Mouse (Mus musculus) liver, postnatal 0 days (tissue): Measurements from ENCODE around the gene Ece1. TPM values are rescaled to one million over a fixed set of nuclear protein-coding genes. Genes with fewer than 3 reads are reported as not detected.

ENCODE experiments used
- ATAC-seq: fragments of 200-750 bp; cut with Nextera tagmentation; 2 replicates; pipeline ENCODE4 v1.8.0; 2017; ENCODE audit warnings: mild to moderate bottlenecking, moderate library complexity
- DNase-seq: peaks from one replicate; pipeline ENCODE4 v3.0.0-alpha.2; 2016
- H3K27ac ChIP-seq: fragments of 300-500 bp; sonication (generic); 2 replicates; pipeline ENCODE4 v1.5.1; 2014; ENCODE audit warnings: antibody characterized with exemption, moderate library complexity, mild to moderate bottlenecking, low read depth
- H3K27me3 ChIP-seq: fragments of 300-500 bp; sonication (generic); 2 replicates; pipeline ENCODE4 v1.6.1; 2014; ENCODE audit warnings: low read length, control low read depth, mixed read lengths; ENCODE audit not compliant: insufficient read depth
- H3K36me3 ChIP-seq: fragments of 300-500 bp; sonication (generic); replicated peaks from 2 replicates; pipeline ENCODE4 v1.6.1; 2014; ENCODE audit warnings: mild to moderate bottlenecking, control low read depth, low read length, moderate library complexity, mixed read lengths; ENCODE audit not compliant: insufficient read depth
- H3K4me1 ChIP-seq: fragments of 300-500 bp; sonication (generic); 2 replicates; pipeline ENCODE4 v1.6.1; 2014; ENCODE audit warnings: antibody characterized with exemption, mild to moderate bottlenecking, control low read depth; ENCODE audit not compliant: insufficient read depth
- H3K4me2 ChIP-seq: fragments of 300-500 bp; sonication (generic); 2 replicates; pipeline ENCODE4 v1.6.1; 2014; ENCODE audit warnings: low read depth, mild to moderate bottlenecking, low read length, moderate library complexity, mixed read lengths
- H3K4me3 ChIP-seq: fragments of 300-500 bp; sonication (generic); 2 replicates; pipeline ENCODE4 v1.5.1; 2014; ENCODE audit warnings: low read depth, low read length
- H3K9ac ChIP-seq: fragments of 300-500 bp; sonication (generic); replicated peaks from 2 replicates; pipeline ENCODE4 v1.6.1; 2014; ENCODE audit warnings: mild to moderate bottlenecking, moderate library complexity
- H3K9me3 ChIP-seq: fragments of 300-500 bp; sonication (generic); 2 replicates; pipeline ENCODE4 v1.6.1; 2016; ENCODE audit warnings: mild to moderate bottlenecking, control low read depth, low read length, mixed read lengths
- CTCF ChIP-seq: sonication (generic); IDR thresholded peaks from 2 replicates; pipeline ENCODE4 v1.5.1; 2016; ENCODE audit warnings: antibody characterized with exemption, low read depth
- EP300 ChIP-seq: IDR thresholded peaks from 2 replicates; pipeline ENCODE4 v1.6.1; 2016; ENCODE audit warnings: antibody characterized with exemption, low read depth, mild to moderate bottlenecking
- WGBS: fragments of 180-500 bp; shearing (Covaris S2); extraction: QIAGEN DNeasy Blood & Tissue Kit; methylation state at CpG from one replicate; pipeline ENCODE4 v1.1.7; 2014; ENCODE audit not compliant: insufficient replicate concordance; 5-methylcytosine and 5-hydroxymethylcytosine counted together
- polyA plus RNA-seq: library from polyadenylated mRNA; unstranded; fragments of >200 nt; fragmentation: Nextera tagmentation; extraction: Ambion mirVana; gene quantifications from 2 replicates; pipeline ENCODE4 v1.2.1, GENCODE M21; 2015

Gene Ece1
- polyA plus RNA-seq, 1 experiment from 2014 or later, result 35.7 TPM

GRCm38 (mm10) chr4:137892713-137893242 lies 30.7 kb downstream of the Ece1 start:
- Histone ChIP-seq H3K27ac (no peak overlapping the region), H3K27me3 (no peaks in the 10 kb centered on the region), H3K9ac (no peak overlapping the region), H3K4me1 (no peaks in the 10 kb centered on the region), H3K9me3 (no peaks in the 10 kb centered on the region), H3K4me3 (no peak overlapping the region), H3K4me2 (no peak overlapping the region), H3K36me3 (no peaks in the 10 kb centered on the region; the same call in 1 of the 2 replicates)
- ATAC-seq (no peak), DNase-seq (no peak)
- TF ChIP-seq CTCF, result no peak
- TF ChIP-seq EP300, result no peak
- WGBS, result 35% methylated on average over 11 of the region's 11 CpGs

- Histone ChIP-seq H3K9me3 (no peaks in the 10 kb centered on the region), H3K27ac (no peak overlapping the region), H3K4me1 (no peaks in the 10 kb centered on the region), H3K36me3 (0 out of 2 replicates have a peak, but pooled peaks cover 2% of the 10 kb centered on the region), H3K27me3 (no peaks in the 10 kb centered on the region), H3K4me2 (no peak overlapping the region), H3K4me3 (no peak overlapping the region), H3K9ac (no peak overlapping the region)
- no peak for DNase-seq
- 69% methylated on average over 12 of the region's 12 CpGs for WGBS
- TF ChIP-seq EP300, result no peak
- TF ChIP-seq CTCF, result no peak
- ATAC-seq, result no peak
Observed at GRCm38 (mm10) chr4:137896612-137897297, 34.7 kb downstream of the Ece1 start.

GRCm38 (mm10) chr4:137897298-137897612 lies 35.2 kb downstream of the Ece1 start:
- WGBS, result 52% methylated on average over 8 of the region's 8 CpGs
- Histone ChIP-seq H3K9ac (no peak overlapping the region), H3K4me1 (no peaks in the 10 kb centered on the region), H3K27me3 (no peaks in the 10 kb centered on the region), H3K27ac (no peak overlapping the region), H3K4me2 (no peak overlapping the region), H3K4me3 (no peak overlapping the region), H3K36me3 (0 out of 2 replicates have a peak, but pooled peaks cover 5% of the 10 kb centered on the region), H3K9me3 (no peaks in the 10 kb centered on the region)
- TF ChIP-seq CTCF (no peak), EP300 (no peak)
- DNase-seq (no peak), ATAC-seq (no peak)

GRCm38 (mm10) chr4:137898490-137898889 lies 36.5 kb downstream of the Ece1 start:
- Histone ChIP-seq H3K4me2 (no peak overlapping the region), H3K27me3 (no peaks in the 10 kb centered on the region), H3K36me3 (0 out of 2 replicates have a peak, but pooled peaks cover 5% of the 10 kb centered on the region), H3K4me3 (no peak overlapping the region), H3K27ac (no peak overlapping the region), H3K4me1 (no peaks in the 10 kb centered on the region), H3K9me3 (no peaks in the 10 kb centered on the region), H3K9ac (no peak overlapping the region)
- ATAC-seq (no peak), DNase-seq (no peak)
- TF ChIP-seq CTCF (no peak), EP300 (no peak)
- WGBS, result 59% methylated on average over 7 of the region's 7 CpGs

- no peak overlapping the region for H3K27ac ChIP-seq
- 84% methylated on average over 13 of the region's 13 CpGs for WGBS
- H3K4me2 ChIP-seq, result no peak overlapping the region
- 0 out of 2 replicates have a peak, but pooled peaks cover 5% of the 10 kb centered on the region for H3K36me3 ChIP-seq
- no peaks in the 10 kb centered on the region for H3K27me3 ChIP-seq
- DNase-seq, result no peak
- no peak for ATAC-seq
- TF ChIP-seq EP300, result no peak
- TF ChIP-seq CTCF, result no peak
- no peaks in the 10 kb centered on the region for H3K4me1 ChIP-seq
- no peaks in the 10 kb centered on the region for H3K9me3 ChIP-seq
- H3K9ac ChIP-seq, result no peak overlapping the region
- H3K4me3 ChIP-seq, result no peak overlapping the region
Observed at GRCm38 (mm10) chr4:137902268-137902667, 40.2 kb downstream of the Ece1 start.

- Histone ChIP-seq H3K27me3 (no peaks in the 10 kb centered on the region), H3K9me3 (no peaks in the 10 kb centered on the region), H3K9ac (no peak overlapping the region), H3K4me2 (no peak overlapping the region), H3K4me3 (no peak overlapping the region), H3K27ac (no peak overlapping the region), H3K36me3 (0 out of 2 replicates have a peak, but pooled peaks cover 5% of the 10 kb centered on the region), H3K4me1 (no peaks in the 10 kb centered on the region)
- 54% methylated on average over 7 of the region's 7 CpGs for WGBS
- ATAC-seq (no peak), DNase-seq (no peak)
- TF ChIP-seq EP300 (no peak), CTCF (no peak)
Observed at GRCm38 (mm10) chr4:137902873-137903272, 40.8 kb downstream of the Ece1 start.
